Mouse (Mus musculus) midbrain, embryonic 14.5 days (tissue): ENCODE data around the gene Gpr132. TPM values are rescaled to one million over a fixed set of nuclear protein-coding genes. Genes with fewer than 3 reads are reported as not detected.

Source experiments
- ATAC-seq: fragments of 200-750 bp; cut with Nextera tagmentation; 2 replicates; pipeline ENCODE4 v1.8.0; 2017; ENCODE audit warnings: moderate number of reproducible peaks, moderate library complexity; ENCODE audit not compliant: low FRiP score, low TSS enrichment
- DNase-seq: peaks from one replicate; pipeline ENCODE4 v3.0.0-alpha.2; 2015
- H3K27ac ChIP-seq: fragments of 300-500 bp; sonication (generic); replicated peaks from 2 replicates; pipeline ENCODE4 v1.5.1; 2014; ENCODE audit warnings: mild to moderate bottlenecking, low read depth, low read length, moderate library complexity
- H3K27me3 ChIP-seq: fragments of 300-500 bp; sonication (generic); 2 replicates; pipeline ENCODE4 v1.6.1; 2014; ENCODE audit warnings: low read length, control low read depth, mixed read lengths; ENCODE audit not compliant: control insufficient read depth, insufficient read depth
- H3K36me3 ChIP-seq: fragments of 300-500 bp; sonication (generic); 2 replicates; pipeline ENCODE4 v1.6.1; 2014; ENCODE audit warnings: low read length, control low read depth; ENCODE audit not compliant: control insufficient read depth, insufficient read depth
- H3K4me1 ChIP-seq: fragments of 300-500 bp; sonication (generic); 2 replicates; pipeline ENCODE4 v1.6.1; 2014; ENCODE audit warnings: mild to moderate bottlenecking, antibody characterized with exemption, low read length, control low read depth; ENCODE audit not compliant: control insufficient read depth, insufficient read depth
- H3K4me2 ChIP-seq: fragments of 300-500 bp; sonication (generic); 2 replicates; pipeline ENCODE4 v1.6.1; 2014; ENCODE audit warnings: mild to moderate bottlenecking, low read length, moderate library complexity
- H3K4me3 ChIP-seq: fragments of 300-500 bp; sonication (generic); replicated peaks from 2 replicates; pipeline ENCODE4 v1.5.1; 2014; ENCODE audit warnings: low read depth, low read length
- H3K9ac ChIP-seq: fragments of 300-500 bp; sonication (generic); replicated peaks from 2 replicates; pipeline ENCODE4 v1.6.1; 2014; ENCODE audit warnings: mild to moderate bottlenecking, low read length, moderate library complexity
- H3K9me3 ChIP-seq: fragments of 300-500 bp; sonication (generic); 2 replicates; pipeline ENCODE4 v1.6.1; 2016; ENCODE audit warnings: low read length, control low read depth, mixed read lengths; ENCODE audit not compliant: control insufficient read depth
- WGBS: fragments of 180-500 bp; shearing (Covaris S2); extraction: QIAGEN DNeasy Blood & Tissue Kit; methylation state at CpG from one replicate; pipeline ENCODE4 v1.1.7; 2014; 5-methylcytosine and 5-hydroxymethylcytosine counted together
- polyA plus RNA-seq: library from polyadenylated mRNA; unstranded; fragments of >200 nt; fragmentation: Nextera tagmentation; extraction: Ambion mirVana; gene quantifications from 2 replicates; pipeline ENCODE4 v1.2.1, GENCODE M21; 2014

The Gpr132 gene
- polyA plus RNA-seq, 1 experiment from 2014 or later = 0.08 TPM

- Histone ChIP-seq H3K4me3 (no peak overlapping the region), H3K9ac (no peak overlapping the region), H3K27ac (no peak overlapping the region), H3K4me1 (peaks cover 10% of the 10 kb centered on the region), H3K9me3 (no peaks in the 10 kb centered on the region), H3K4me2 (no peak overlapping the region), H3K27me3 (no peaks in the 10 kb centered on the region), H3K36me3 (no peaks in the 10 kb centered on the region; the same call in 1 of the 2 replicates)
- WGBS = 79% methylated on average over 2 of the region's 2 CpGs
- no peak for ATAC-seq
- no peak for DNase-seq
These were observed 33.0 kb downstream of the Gpr132 start for GRCm38 (mm10) chr12:112835046-112835445.

- Histone ChIP-seq H3K4me3 (no peak overlapping the region), H3K36me3 (no peaks in the 10 kb centered on the region; the same call in 1 of the 2 replicates), H3K9me3 (no peaks in the 10 kb centered on the region), H3K9ac (no peak overlapping the region), H3K4me1 (peaks cover 10% of the 10 kb centered on the region), H3K27ac (no peak overlapping the region), H3K27me3 (no peaks in the 10 kb centered on the region), H3K4me2 (no peak overlapping the region)
- DNase-seq (no peak), ATAC-seq (no peak)
- 92% methylated on average over 6 of the region's 6 CpGs for WGBS
These were observed 34.5 kb downstream of the Gpr132 start for GRCm38 (mm10) chr12:112833527-112833926.

DNA sequence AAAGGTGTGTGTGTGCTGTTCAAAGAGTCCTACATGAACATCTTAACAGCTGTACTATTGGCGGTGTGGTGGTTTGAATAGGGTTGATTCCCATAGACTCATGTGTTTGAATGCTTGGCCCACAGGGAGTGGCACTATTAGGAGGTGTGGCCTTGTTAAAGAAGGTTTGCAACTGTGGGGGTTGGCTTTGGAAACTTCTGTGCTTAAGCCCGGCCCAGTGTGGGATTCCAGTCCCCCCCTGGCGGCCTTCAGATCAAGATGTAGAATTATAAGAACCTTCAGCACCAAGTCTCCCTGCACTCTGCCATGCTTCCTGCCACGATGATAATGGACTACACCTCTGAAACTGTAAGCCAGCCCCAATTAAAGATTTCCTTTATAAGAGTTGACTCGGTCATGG, 35.6 kb downstream of the Gpr132 start:
- Histone ChIP-seq H3K4me1 (peaks cover 20% of the 10 kb centered on the region), H3K9ac (no peak overlapping the region), H3K9me3 (no peaks in the 10 kb centered on the region), H3K4me2 (no peak overlapping the region), H3K4me3 (no peak overlapping the region), H3K36me3 (peaks cover 5% of the 10 kb centered on the region), H3K27me3 (no peaks in the 10 kb centered on the region), H3K27ac (no peak overlapping the region)
- no peak for DNase-seq
- no peak for ATAC-seq
- 93% methylated on average over 5 of the region's 5 CpGs for WGBS

DNA sequence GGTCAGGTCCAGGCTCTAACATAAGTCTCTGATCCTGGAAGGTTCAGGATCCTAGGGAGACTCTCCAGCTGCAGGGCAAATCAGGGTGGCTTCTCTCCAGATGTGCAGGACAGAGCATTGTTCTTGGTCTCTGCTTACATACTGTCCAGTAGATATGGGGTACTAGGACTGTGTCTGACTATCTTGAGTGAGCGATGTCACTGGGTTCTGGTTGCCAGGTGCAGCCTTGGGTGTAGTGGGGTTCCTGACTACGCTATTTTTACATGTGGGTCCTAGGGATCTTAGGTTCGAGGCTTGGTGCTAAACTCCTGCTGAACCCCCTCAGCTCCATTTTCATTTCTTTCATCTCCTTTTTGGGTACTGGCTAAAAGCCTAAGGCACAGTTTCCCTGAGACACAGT, 37.5 kb downstream of the Gpr132 start:
- H3K27ac ChIP-seq = no peak overlapping the region
- H3K4me2 ChIP-seq = peak overlapping the region; percentile 83
- no peaks in the 10 kb centered on the region for H3K27me3 ChIP-seq
- peaks cover 31% of the 10 kb centered on the region for H3K4me1 ChIP-seq
- DNase-seq (no peak), ATAC-seq (no peak)
- peak overlapping the region; percentile 86 for H3K9ac ChIP-seq
- peak overlapping the region; percentile 96 for H3K4me3 ChIP-seq
- peaks cover 21% of the 10 kb centered on the region for H3K36me3 ChIP-seq
- WGBS = 94% methylated on average over 3 of the region's 3 CpGs
- H3K9me3 ChIP-seq = no peaks in the 10 kb centered on the region

- H3K4me2 ChIP-seq = peak overlapping the region; percentile 83
- WGBS = 20% methylated on average over 2 of the region's 2 CpGs
- peak overlapping the region; percentile 96 for H3K4me3 ChIP-seq
- DNase-seq = no peak
- H3K4me1 ChIP-seq = peaks cover 31% of the 10 kb centered on the region
- no peak for ATAC-seq
- H3K9me3 ChIP-seq = no peaks in the 10 kb centered on the region
- no peaks in the 10 kb centered on the region for H3K27me3 ChIP-seq
- peak overlapping the region; percentile 86 for H3K9ac ChIP-seq
- peak overlapping the region; percentile 84 for H3K27ac ChIP-seq
- H3K36me3 ChIP-seq = peaks cover 24% of the 10 kb centered on the region
These were observed 37.9 kb downstream of the Gpr132 start for GRCm38 (mm10) chr12:112830141-112830540.

GRCm38 (mm10) chr12:112829244-112829864, 38.7 kb downstream of the Gpr132 start, which contains the start of gene Cdca4:
Gene Cdca4, minus strand, starts transcription at chr12:112829423.
- Histone ChIP-seq H3K4me3 (peak within 1 kb of the TSS; percentile 96), H3K9ac (peak within 1 kb of the TSS; percentile 94), H3K27ac (peak within 1 kb of the TSS; percentile 94), H3K9me3 (no peaks in the 10 kb centered on the region), H3K4me2 (peak within 1 kb of the TSS; percentile 92), H3K27me3 (no peaks in the 10 kb centered on the region), H3K4me1 (peaks cover 31% of the 10 kb centered on the region), H3K36me3 (peaks cover 32% of the 10 kb centered on the region)
- peak; percentile 96 for ATAC-seq
- DNase-seq = peak; percentile 100
- under 1% methylated on average over 72 of the region's 72 CpGs for WGBS

DNA sequence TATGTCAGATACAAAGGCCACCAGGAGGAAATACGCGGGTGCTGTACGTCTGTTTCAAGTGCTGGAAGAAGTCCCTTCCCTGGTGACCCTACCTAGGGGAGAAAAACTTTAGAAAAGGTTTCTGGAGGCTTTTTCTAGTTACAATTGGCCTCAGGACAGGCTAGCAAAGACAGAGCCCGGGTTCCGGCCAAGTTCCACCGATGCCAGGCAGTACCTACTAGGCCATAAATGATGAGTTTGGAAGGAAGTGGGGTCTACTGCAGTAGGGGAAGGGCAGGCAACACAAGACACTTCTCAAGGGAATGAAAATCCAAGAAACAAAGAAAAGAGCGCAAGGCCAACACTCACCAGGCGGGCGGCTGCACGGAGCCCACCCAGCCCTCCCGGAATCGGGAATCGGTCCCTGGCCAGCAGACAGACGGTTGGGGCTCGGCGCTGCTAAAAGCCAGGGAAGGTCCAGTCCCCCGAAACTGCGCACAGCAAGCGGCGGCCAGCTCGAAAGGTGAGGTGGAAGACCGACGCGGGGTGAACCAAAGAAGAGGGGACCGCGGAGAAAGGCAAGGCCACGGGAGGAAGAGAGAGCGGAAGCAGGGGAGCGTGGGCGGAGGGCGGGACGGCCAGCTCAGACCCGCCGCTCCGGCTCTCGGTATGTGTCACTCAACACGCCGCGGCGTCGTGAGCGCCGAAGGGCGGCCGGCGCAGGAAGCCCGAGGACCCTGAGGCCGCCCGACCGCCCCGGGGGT, 39.4 kb downstream of the Gpr132 start:
- peak overlapping the region; percentile 96 for H3K4me3 ChIP-seq
- DNase-seq (no peak), ATAC-seq (peak; percentile 76)
- peak overlapping the region; percentile 92 for H3K4me2 ChIP-seq
- WGBS = under 1% methylated on average over 51 of the region's 51 CpGs
- no peaks in the 10 kb centered on the region for H3K9me3 ChIP-seq
- peaks cover 31% of the 10 kb centered on the region for H3K4me1 ChIP-seq
- peak overlapping the region; percentile 94 for H3K9ac ChIP-seq
- peak overlapping the region; percentile 94 for H3K27ac ChIP-seq
- peaks cover 36% of the 10 kb centered on the region for H3K36me3 ChIP-seq
- H3K27me3 ChIP-seq = no peaks in the 10 kb centered on the region

GRCm38 (mm10) chr12:112825901-112826300, 42.1 kb downstream of the Gpr132 start:
- ATAC-seq = no peak
- WGBS = 91% methylated on average over 5 of the region's 5 CpGs
- Histone ChIP-seq H3K4me3 (no peak overlapping the region), H3K4me1 (peaks cover 28% of the 10 kb centered on the region), H3K27me3 (no peaks in the 10 kb centered on the region), H3K9ac (peak overlapping the region; percentile 20; the same call in 1 of the 2 replicates), H3K27ac (no peak overlapping the region), H3K4me2 (no peak overlapping the region), H3K9me3 (no peaks in the 10 kb centered on the region), H3K36me3 (peaks cover 51% of the 10 kb centered on the region)
- no peak for DNase-seq
